Mouse (Mus musculus) cerebellum, adult 11-12 months (tissue): Measurements from ENCODE around the gene Nampt.

Source experiments
- DNase-seq: peaks from one replicate; pipeline ENCODE4 v3.0.0; 2022

Nampt gene

GRCm38 (mm10) chr12:32819416-32819815 is at the start of gene Nampt:
Gene Nampt, plus strand, starts transcription at chr12:32819545.
- DNase-seq = peak; percentile 57

GRCm38 (mm10) chr12:32770766-32771165 is 48.6 kb upstream of the Nampt start:
- no peak for DNase-seq

- no peak for DNase-seq
Observed at GRCm38 (mm10) chr12:32774592-32774991, 44.8 kb upstream of the Nampt start.

- no peak for DNase-seq
Observed at GRCm38 (mm10) chr12:32789092-32789491, 30.3 kb upstream of the Nampt start.

GRCm38 (mm10) chr12:32795765-32796471 is 23.4 kb upstream of the Nampt start:
- DNase-seq = no peak

- DNase-seq = no peak
Observed at GRCm38 (mm10) chr12:32797438-32797837, 21.9 kb upstream of the Nampt start.

- DNase-seq = no peak
Observed at GRCm38 (mm10) chr12:32801078-32801477, 18.3 kb upstream of the Nampt start.

- DNase-seq = no peak
Observed at GRCm38 (mm10) chr12:32805559-32805958, 13.8 kb upstream of the Nampt start.

- peak; percentile 99 for DNase-seq
Observed at GRCm38 (mm10) chr12:32819823-32820605, 669 bp downstream of the Nampt start.

GRCm38 (mm10) chr12:32820688-32821503 is 1.6 kb downstream of the Nampt start:
- peak; percentile 90 for DNase-seq

GRCm38 (mm10) chr12:32821504-32822011 is 2.2 kb downstream of the Nampt start:
- no peak for DNase-seq

GRCm38 (mm10) chr12:32822066-32822465 is 2.7 kb downstream of the Nampt start:
- DNase-seq = no peak

GRCm38 (mm10) chr12:32824586-32824985 is 5.2 kb downstream of the Nampt start:
- no peak for DNase-seq

GRCm38 (mm10) chr12:32826971-32827370 is 7.6 kb downstream of the Nampt start:
- no peak for DNase-seq

GRCm38 (mm10) chr12:32828137-32828760 is 8.9 kb downstream of the Nampt start:
- DNase-seq = no peak

GRCm38 (mm10) chr12:32829321-32830090 is 10.2 kb downstream of the Nampt start:
- DNase-seq = peak; percentile 53

GRCm38 (mm10) chr12:32832076-32832475 is 12.7 kb downstream of the Nampt start:
- no peak for DNase-seq

- DNase-seq = no peak
Observed at GRCm38 (mm10) chr12:32834781-32835180, 15.4 kb downstream of the Nampt start.

- no peak for DNase-seq
Observed at GRCm38 (mm10) chr12:32835235-32835634, 15.9 kb downstream of the Nampt start.

- peak; percentile 41 for DNase-seq
Observed at GRCm38 (mm10) chr12:32838406-32838805, 19.1 kb downstream of the Nampt start.

- DNase-seq = no peak
Observed at GRCm38 (mm10) chr12:32838954-32839353, 19.6 kb downstream of the Nampt start.

GRCm38 (mm10) chr12:32841442-32841900 is 22.1 kb downstream of the Nampt start:
- DNase-seq = no peak
